Mouse (Mus musculus): ENCODE measurements at regions not wholly inside any gene's neighbourhood (a gene's known extent, or its start where the extent isn't known, plus 50 kb on each side); places are given as distances from the start of the nearest gene placed in this dataset.

- whole genome bisulfite sequencing, result 82% methylated on average over 3 of the region's 3 CpGs
- no peak overlapping the region for H3K9ac ChIP-seq (ENCODE audit: low read depth, low read length)
Observed at GRCm38 (mm10) chr7:64045292-64045691, 106.6 kb upstream of the Klf13 start.

GRCm38 (mm10) chr7:64042978-64043377, 104.3 kb upstream of the Klf13 start:
- Histone ChIP-seq H3K9ac (ENCODE audit: low read depth, low read length) (no peak overlapping the region), H3K4me3 (ENCODE audit: insufficient read depth, low read depth, low read length) (no peak overlapping the region), H3K4me1 (ENCODE audit: control insufficient read depth, insufficient read depth, low read length) (no peaks in the 10 kb centered on the region), H3K79me2 (ENCODE audit: control insufficient read depth, insufficient read depth, low read length) (no peaks in the 10 kb centered on the region), H3K36me3 (ENCODE audit: control insufficient read depth, insufficient read depth, low read length) (no peaks in the 10 kb centered on the region), H3K27ac (replicated peaks; ENCODE audit: insufficient read depth, low read depth, low read length) (no peak overlapping the region), H3K27me3 (ENCODE audit: control insufficient read depth, insufficient read depth, low read length) (no peaks in the 10 kb centered on the region)
- 44% methylated on average over 2 of the region's 2 CpGs for WGBS
- TF ChIP-seq POLR2A (IDR thresholded peaks at IDR 0.05; ENCODE audit: extremely low read depth, insufficient read depth, low read length) (no peak), CTCF (IDR thresholded peaks at IDR 0.05; ENCODE audit: low read depth, low read length) (no peak)
- DNase-seq (ENCODE audit: extremely low read depth, low read depth, low spot score), result no peak

More at GRCm38 (mm10) chr7:64045292-64045691, 106.6 kb upstream of the Klf13 start:
- Histone ChIP-seq H3K79me2 (ENCODE audit: control insufficient read depth, insufficient read depth, low read length) (no peaks in the 10 kb centered on the region), H3K27me3 (ENCODE audit: control insufficient read depth, insufficient read depth, low read length) (no peaks in the 10 kb centered on the region), H3K4me1 (ENCODE audit: control insufficient read depth, insufficient read depth, low read length) (peaks cover 14% of the 10 kb centered on the region), H3K4me3 (ENCODE audit: insufficient read depth, low read depth, low read length) (no peak overlapping the region), H3K36me3 (ENCODE audit: control insufficient read depth, insufficient read depth, low read length) (no peaks in the 10 kb centered on the region), H3K27ac (replicated peaks; ENCODE audit: insufficient read depth, low read depth, low read length) (no peak overlapping the region)
- DNase-seq (ENCODE audit: extremely low read depth, low read depth, low spot score), result no peak
- TF ChIP-seq POLR2A (IDR thresholded peaks at IDR 0.05; ENCODE audit: extremely low read depth, insufficient read depth, low read length), result no peak
- TF ChIP-seq CTCF (IDR thresholded peaks at IDR 0.05; ENCODE audit: low read depth, low read length), result no peak

GRCm38 (mm10) chr7:64041303-64041702, 102.6 kb upstream of the Klf13 start:
- H3K36me3 ChIP-seq (ENCODE audit: control insufficient read depth, insufficient read depth, low read length), result no peaks in the 10 kb centered on the region
- no peak overlapping the region for H3K4me3 ChIP-seq (ENCODE audit: insufficient read depth, low read depth, low read length)
- no peak for TF ChIP-seq POLR2A (IDR thresholded peaks at IDR 0.05; ENCODE audit: extremely low read depth, insufficient read depth, low read length)
- TF ChIP-seq CTCF (IDR thresholded peaks at IDR 0.05; ENCODE audit: low read depth, low read length), result no peak
- no peak for DNase-seq (ENCODE audit: extremely low read depth, low read depth, low spot score)
- WGBS, result 97% methylated on average over 7 of the region's 7 CpGs
- no peaks in the 10 kb centered on the region for H3K27me3 ChIP-seq (ENCODE audit: control insufficient read depth, insufficient read depth, low read length)
- H3K9ac ChIP-seq (ENCODE audit: low read depth, low read length), result no peak overlapping the region
- H3K27ac ChIP-seq (replicated peaks; ENCODE audit: insufficient read depth, low read depth, low read length), result no peak overlapping the region
- no peaks in the 10 kb centered on the region for H3K79me2 ChIP-seq (ENCODE audit: control insufficient read depth, insufficient read depth, low read length)
- H3K4me1 ChIP-seq (ENCODE audit: control insufficient read depth, insufficient read depth, low read length), result no peaks in the 10 kb centered on the region

- no peak overlapping the region for H3K27ac ChIP-seq (replicated peaks; ENCODE audit: insufficient read depth, low read depth, low read length)
- no peak for DNase-seq (ENCODE audit: extremely low read depth, low read depth, low spot score)
- no peaks in the 10 kb centered on the region for H3K27me3 ChIP-seq (ENCODE audit: control insufficient read depth, insufficient read depth, low read length)
- WGBS, result 83% methylated on average over 7 of the region's 7 CpGs
- no peaks in the 10 kb centered on the region for H3K79me2 ChIP-seq (ENCODE audit: control insufficient read depth, insufficient read depth, low read length)
- no peak overlapping the region for H3K4me3 ChIP-seq (ENCODE audit: insufficient read depth, low read depth, low read length)
- no peak for TF ChIP-seq CTCF (IDR thresholded peaks at IDR 0.05; ENCODE audit: low read depth, low read length)
- TF ChIP-seq POLR2A (IDR thresholded peaks at IDR 0.05; ENCODE audit: extremely low read depth, insufficient read depth, low read length), result no peak
- H3K36me3 ChIP-seq (ENCODE audit: control insufficient read depth, insufficient read depth, low read length), result no peaks in the 10 kb centered on the region
- H3K9ac ChIP-seq (ENCODE audit: low read depth, low read length), result no peak overlapping the region
- no peaks in the 10 kb centered on the region for H3K4me1 ChIP-seq (ENCODE audit: control insufficient read depth, insufficient read depth, low read length)
Observed at GRCm38 (mm10) chr7:64040026-64040737, 101.5 kb upstream of the Klf13 start.

- Histone ChIP-seq H3K27ac (replicated peaks; ENCODE audit: insufficient read depth, low read depth, low read length) (no peak overlapping the region), H3K4me3 (ENCODE audit: insufficient read depth, low read depth, low read length) (no peak overlapping the region), H3K9ac (ENCODE audit: low read depth, low read length) (no peak overlapping the region), H3K27me3 (ENCODE audit: control insufficient read depth, insufficient read depth, low read length) (no peaks in the 10 kb centered on the region), H3K4me1 (ENCODE audit: control insufficient read depth, insufficient read depth, low read length) (no peaks in the 10 kb centered on the region), H3K36me3 (ENCODE audit: control insufficient read depth, insufficient read depth, low read length) (no peaks in the 10 kb centered on the region), H3K79me2 (ENCODE audit: control insufficient read depth, insufficient read depth, low read length) (no peaks in the 10 kb centered on the region)
- no peak for DNase-seq (ENCODE audit: extremely low read depth, low read depth, low spot score)
- TF ChIP-seq POLR2A (IDR thresholded peaks at IDR 0.05; ENCODE audit: extremely low read depth, insufficient read depth, low read length), result no peak
- TF ChIP-seq CTCF (IDR thresholded peaks at IDR 0.05; ENCODE audit: low read depth, low read length), result no peak
- 87% methylated on average over 8 of the region's 8 CpGs for WGBS
Observed at GRCm38 (mm10) chr7:64037701-64038231, 99.1 kb upstream of the Klf13 start.

GRCm38 (mm10) chr7:64036154-64036553, 97.4 kb upstream of the Klf13 start:
- Histone ChIP-seq H3K4me3 (ENCODE audit: insufficient read depth, low read depth, low read length) (no peak overlapping the region), H3K27me3 (ENCODE audit: control insufficient read depth, insufficient read depth, low read length) (no peaks in the 10 kb centered on the region), H3K4me1 (ENCODE audit: control insufficient read depth, insufficient read depth, low read length) (no peaks in the 10 kb centered on the region), H3K36me3 (ENCODE audit: control insufficient read depth, insufficient read depth, low read length) (no peaks in the 10 kb centered on the region), H3K27ac (replicated peaks; ENCODE audit: insufficient read depth, low read depth, low read length) (no peak overlapping the region), H3K9ac (ENCODE audit: low read depth, low read length) (no peak overlapping the region), H3K79me2 (ENCODE audit: control insufficient read depth, insufficient read depth, low read length) (no peaks in the 10 kb centered on the region)
- TF ChIP-seq POLR2A (IDR thresholded peaks at IDR 0.05; ENCODE audit: extremely low read depth, insufficient read depth, low read length), result no peak
- no peak for TF ChIP-seq CTCF (IDR thresholded peaks at IDR 0.05; ENCODE audit: low read depth, low read length)
- 94% methylated on average over 7 of the region's 7 CpGs for WGBS
- no peak for DNase-seq (ENCODE audit: extremely low read depth, low read depth, low spot score)

All from liver, adult 2 months (tissue).